Mouse (Mus musculus): ENCODE measurements around the gene Lrrc4b.

GRCm38 (mm10) chr7:44439696-44440095 is 10.9 kb downstream of the Lrrc4b start:
- TF ChIP-seq CTCF (IDR thresholded peaks at IDR 0.05; ENCODE audit: low read depth, low read length) (no peak), POLR2A (IDR thresholded peaks at IDR 0.05; ENCODE audit: borderline replicate concordance, low read depth, low read length) (no peak)

Data from bone marrow macrophage, adult 2 months (primary cell).